ENCODE assay signal across 36 mouse cellular contexts in genomic region chr5:30165234-30165946, GRCm38 (mm10). TPM values are rescaled to one million over a fixed set of nuclear protein-coding genes. Genes with fewer than 3 reads are reported as not detected.
DNase-seq lines count a peak whose midpoint lies in the region; ATAC-seq and TF ChIP-seq lines count a peak whose summit lies in the region.
"Had no signal": no experiment of that assay in that cellular context is flagged by ENCODE, and none has a peak within 500 bp of the region (broad histone marks: within the 10 kb centered on the region; RNA-seq: fewer than 3 reads in every experiment).

No protein-coding gene starts in this region.

- H3K4me2 ChIP-seq in heart, embryonic 12.5 days: no peak overlapping the region
- peak overlapping the region; percentile 6; the same call in 1 of the 2 replicates for H3K4me2 ChIP-seq in heart, postnatal 0 days (ENCODE audit: low read depth, low read length)
- H3K4me2 ChIP-seq: embryonic facial prominence, embryonic 15.5 days; forebrain, embryonic 12.5 days; hindbrain, embryonic 14.5 days; liver, embryonic 15.5 days; midbrain, embryonic 13.5 days; neural tube, embryonic 13.5 days had no signal

- DNase-seq in heart, postnatal 36 days: no peak
- DNase-seq in heart, postnatal 0 days (ENCODE audit: low spot score): no peak
- no peak for DNase-seq in heart, embryonic 10.5 days (ENCODE audit: low spot score)
- DNase-seq in cerebellum, adult 18-20 months: no peak
- DNase-seq: adrenal gland, adult 2 months; adrenal gland, postnatal 36 days; B cell, adult 2 months; cerebellum, adult 8-10 months; cerebellum, postnatal 25 days; forebrain, postnatal 0 days; gastrocnemius, postnatal 25 days; kidney, adult 9 months; kidney, postnatal 10 days; layer of hippocampus, postnatal 36 days; left cerebral cortex, postnatal 4 days; lung, postnatal 36 days; right cerebral cortex, postnatal 4 days; thymus, adult 2 months; thymus, postnatal 4 days had no signal

- no peak overlapping the region for H3K9ac ChIP-seq in heart, embryonic 12.5 days
- no peak overlapping the region for H3K9ac ChIP-seq in heart, postnatal 0 days (replicated peaks; ENCODE audit: low read depth, low read length)
- H3K9ac ChIP-seq: embryonic facial prominence, embryonic 15.5 days; forebrain, embryonic 12.5 days; forebrain, postnatal 0 days; hindbrain, embryonic 14.5 days; liver, embryonic 15.5 days; midbrain, embryonic 13.5 days; neural tube, embryonic 13.5 days had no signal

- intact Hi-C loops in heart, postnatal 36 days (cut with DNase I): no loop called here

- no peak for TF ChIP-seq CTCF in heart, postnatal 0 days (IDR thresholded peaks at IDR 0.05; ENCODE audit: low read depth)

- TF ChIP-seq EP300 in heart, postnatal 0 days (IDR thresholded peaks at IDR 0.05; ENCODE audit: low read depth): peak; percentile 45; the same call in 1 of the 2 replicates

- no peaks in the 10 kb centered on the region for H3K9me3 ChIP-seq in heart, embryonic 12.5 days (replicated peaks)
- no peaks in the 10 kb centered on the region for H3K9me3 ChIP-seq in heart, postnatal 0 days (replicated peaks; ENCODE audit: control insufficient read depth, low read length)
- no peaks in the 10 kb centered on the region for H3K9me3 ChIP-seq in heart, embryonic 10.5 days
- H3K9me3 ChIP-seq: embryonic facial prominence, embryonic 10.5 days; embryonic facial prominence, embryonic 15.5 days; forebrain, embryonic 12.5 days; liver, embryonic 15.5 days; megakaryocyte, embryonic 14.5 days; midbrain, embryonic 13.5 days; neural tube, embryonic 13.5 days had no signal

- H3K4me1 ChIP-seq in heart, embryonic 12.5 days (replicated peaks): peaks cover 3% of the 10 kb centered on the region
- 0 out of 2 replicates have a peak, but pooled peaks cover 6% of the 10 kb centered on the region for H3K4me1 ChIP-seq in heart, postnatal 0 days (ENCODE audit: control insufficient read depth, insufficient read depth)
- H3K4me1 ChIP-seq in heart, embryonic 10.5 days: 0 out of 2 replicates have a peak, but pooled peaks cover 7% of the 10 kb centered on the region
- peaks cover 12% of the 10 kb centered on the region for H3K4me1 ChIP-seq in brown adipose tissue, adult 24 weeks (ENCODE audit: control insufficient read depth, insufficient read depth, insufficient read length, low read length)
- H3K4me1 ChIP-seq: embryonic facial prominence, embryonic 15.5 days; forebrain, embryonic 12.5 days; midbrain, embryonic 13.5 days; neural tube, embryonic 13.5 days had no signal

- peaks cover 38% of the 10 kb centered on the region for H3K36me3 ChIP-seq in heart, embryonic 12.5 days
- H3K36me3 ChIP-seq in heart, postnatal 0 days (replicated peaks; ENCODE audit: control insufficient read depth, insufficient read depth, low read length): peaks cover 51% of the 10 kb centered on the region
- peaks cover 55% of the 10 kb centered on the region for H3K36me3 ChIP-seq in heart, embryonic 10.5 days

- peak overlapping the region; percentile 64; the same call in 1 of the 2 replicates for H3K27ac ChIP-seq in heart, embryonic 12.5 days (ENCODE audit: poor library complexity, severe bottlenecking)
- peak overlapping the region; percentile 77 for H3K27ac ChIP-seq in heart, postnatal 0 days (ENCODE audit: low read depth)
- H3K27ac ChIP-seq in heart, embryonic 10.5 days: no peak overlapping the region
- H3K27ac ChIP-seq in brown adipose tissue, adult 24 weeks (replicated peaks; ENCODE audit: low read depth, low read length): peak overlapping the region; percentile 98
- H3K27ac ChIP-seq: embryonic facial prominence, embryonic 10.5 days; embryonic facial prominence, embryonic 15.5 days; forebrain, embryonic 12.5 days; hindbrain, embryonic 14.5 days; liver, embryonic 15.5 days; midbrain, embryonic 13.5 days; neural tube, embryonic 13.5 days had no signal

- no peak for ATAC-seq in heart, embryonic 12.5 days (ENCODE audit: insufficient number of reproducible peaks, low FRiP score)
- peak; percentile 33; the same call in 1 of the 2 replicates for ATAC-seq in heart, postnatal 0 days (ENCODE audit: insufficient read depth, low read depth)
- peak; percentile 63 for ATAC-seq in megakaryocyte progenitor cell, adult 5-6 weeks (replicated peaks; ENCODE audit: poor library complexity)
- ATAC-seq: forebrain, postnatal 0 days; midbrain, embryonic 13.5 days had no signal

- no peaks in the 10 kb centered on the region for H3K27me3 ChIP-seq in heart, embryonic 12.5 days (replicated peaks)
- no peaks in the 10 kb centered on the region for H3K27me3 ChIP-seq in heart, postnatal 0 days (ENCODE audit: control insufficient read depth, insufficient read depth, low read length)
- no peaks in the 10 kb centered on the region for H3K27me3 ChIP-seq in heart, embryonic 10.5 days (ENCODE audit: insufficient read depth, poor library complexity, severe bottlenecking)
- H3K27me3 ChIP-seq: embryonic facial prominence, embryonic 15.5 days; forebrain, embryonic 12.5 days; liver, embryonic 15.5 days; megakaryocyte, embryonic 14.5 days; midbrain, embryonic 13.5 days; neural tube, embryonic 13.5 days had no signal

- no peak overlapping the region for H3K4me3 ChIP-seq in heart, embryonic 12.5 days
- H3K4me3 ChIP-seq in heart, postnatal 0 days (ENCODE audit: low read depth, low read length): no peak overlapping the region
- no peak overlapping the region for H3K4me3 ChIP-seq in heart, embryonic 10.5 days
- no peak overlapping the region for H3K4me3 ChIP-seq in brown adipose tissue, adult 24 weeks (ENCODE audit: insufficient read depth, low read depth, low read length)
- H3K4me3 ChIP-seq: embryonic facial prominence, embryonic 10.5 days; embryonic facial prominence, embryonic 15.5 days; forebrain, embryonic 12.5 days; liver, embryonic 15.5 days; megakaryocyte, embryonic 14.5 days; midbrain, embryonic 13.5 days; neural tube, embryonic 13.5 days had no signal

- WGBS in heart, embryonic 12.5 days: 65% methylated on average over 5 of the region's 5 CpGs
- 43% methylated on average over 5 of the region's 5 CpGs for WGBS in heart, postnatal 0 days
- WGBS in heart, embryonic 10.5 days: 77% methylated on average over 5 of the region's 5 CpGs

RNA-seq across cellular contexts. Expression of gene Hadhb, which starts 10.3 kb away (rescaled TPM):
- polyA plus RNA-seq in heart, embryonic 12.5 days (2016; fragmentation: Nextera tagmentation; extraction: Ambion mirVana): 307 and 321 TPM in 2 replicates
- 1,000 to 10,000 TPM; 2,118 to 2,205 TPM for total RNA-seq in heart, postnatal 36 days (2021)
- total RNA-seq in heart, postnatal 0 days (2014; rRNA removed; ENCODE audit: low replicate concordance): 669 and 1,098 TPM in 2 replicates
- 1,207 and 1,270 TPM in 2 replicates for polyA plus RNA-seq in heart, postnatal 0 days (2015; fragmentation: Nextera tagmentation; extraction: Ambion mirVana)
- 207 and 288 TPM in 2 replicates for polyA plus RNA-seq in heart, embryonic 10.5 days (2016; fragmentation: Nextera tagmentation; extraction: Ambion mirVana)
- polyA plus RNA-seq in brown adipose tissue, adult 24 weeks (2012; ENCODE audit: insufficient read depth, insufficient read length, missing spikeins): 4,023 and 4,386 TPM in 2 replicates
- total RNA-seq in megakaryocyte progenitor cell, adult 5-6 weeks (2015): 61.8 and 69.7 TPM in 2 replicates
- total RNA-seq in megakaryocyte progenitor cell, adult 5-6 weeks (2017): 65.1 and 82.6 TPM in 2 replicates

RNA-seq across cellular contexts. Expression of gene Hadha, which starts 10.4 kb away (rescaled TPM):
- 237 and 239 TPM in 2 replicates for polyA plus RNA-seq in heart, embryonic 12.5 days (2016; fragmentation: Nextera tagmentation; extraction: Ambion mirVana)
- 1,000 to 10,000 TPM; 1,332 to 1,358 TPM for total RNA-seq in heart, postnatal 36 days (2021)
- 368 and 497 TPM in 2 replicates for total RNA-seq in heart, postnatal 0 days (2014; rRNA removed; ENCODE audit: low replicate concordance)
- polyA plus RNA-seq in heart, postnatal 0 days (2015; fragmentation: Nextera tagmentation; extraction: Ambion mirVana): 722 and 748 TPM in 2 replicates
- polyA plus RNA-seq in heart, embryonic 10.5 days (2016; fragmentation: Nextera tagmentation; extraction: Ambion mirVana): 136 and 210 TPM in 2 replicates
- 1,889 and 2,102 TPM in 2 replicates for polyA plus RNA-seq in brown adipose tissue, adult 24 weeks (2012; ENCODE audit: insufficient read depth, insufficient read length, missing spikeins)
- 49.5 and 54.4 TPM in 2 replicates for total RNA-seq in megakaryocyte progenitor cell, adult 5-6 weeks (2015)
- 133 and 148 TPM in 2 replicates for total RNA-seq in megakaryocyte progenitor cell, adult 5-6 weeks (2017)

RNA-seq across cellular contexts. Expression of gene Adgrf3, which starts 40.1 kb away (rescaled TPM):
- 0.37 TPM in 1 of 2 replicates, not detected in the other for polyA plus RNA-seq in heart, embryonic 12.5 days (2016; fragmentation: Nextera tagmentation; extraction: Ambion mirVana)
- total RNA-seq in heart, postnatal 36 days (2021): under 1 TPM in 1 of 2 experiments, not detected in 1; 0.08 TPM
- 0.08 and 0.43 TPM in 2 replicates for total RNA-seq in heart, postnatal 0 days (2014; rRNA removed; ENCODE audit: low replicate concordance)
- 0.23 and 0.60 TPM in 2 replicates for polyA plus RNA-seq in heart, postnatal 0 days (2015; fragmentation: Nextera tagmentation; extraction: Ambion mirVana)
- 0.16 and 0.17 TPM in 2 replicates for polyA plus RNA-seq in heart, embryonic 10.5 days (2016; fragmentation: Nextera tagmentation; extraction: Ambion mirVana)
- polyA plus RNA-seq in brown adipose tissue, adult 24 weeks (2012; ENCODE audit: insufficient read depth, insufficient read length, missing spikeins): not detected in 2 replicates
- total RNA-seq in megakaryocyte progenitor cell, adult 5-6 weeks (2015): 0.27 TPM in 1 of 2 replicates, not detected in the other
- not detected in 2 replicates for total RNA-seq in megakaryocyte progenitor cell, adult 5-6 weeks (2017)
- total RNA-seq: adrenal gland, adult 2 months; adrenal gland, postnatal 36 days; forebrain, postnatal 0 days; gastrocnemius, postnatal 25 days; hematopoietic stem cell, adult 5-6 weeks; layer of hippocampus, postnatal 36 days; left cerebral cortex, postnatal 4 days had no signal
- polyA plus RNA-seq: adrenal gland, adult 2 months; brain, embryonic 14.5 days; embryonic facial prominence, embryonic 10.5 days; forebrain, embryonic 12.5 days; forebrain, postnatal 0 days; hindbrain, embryonic 14.5 days; large intestine, adult 2 months; liver, embryonic 15.5 days; midbrain, embryonic 13.5 days; neural tube, embryonic 13.5 days had no signal

RNA-seq across cellular contexts. Expression of gene 3110082J24Rik, which starts 59.5 kb away (rescaled TPM):
- not detected in 2 replicates for polyA plus RNA-seq in heart, embryonic 12.5 days (2016; fragmentation: Nextera tagmentation; extraction: Ambion mirVana)
- total RNA-seq in heart, postnatal 36 days (2021): not detected
- total RNA-seq in heart, postnatal 0 days (2014; rRNA removed; ENCODE audit: low replicate concordance): not detected in 2 replicates
- polyA plus RNA-seq in heart, postnatal 0 days (2015; fragmentation: Nextera tagmentation; extraction: Ambion mirVana): not detected in 2 replicates
- polyA plus RNA-seq in heart, embryonic 10.5 days (2016; fragmentation: Nextera tagmentation; extraction: Ambion mirVana): 0.18 TPM in 1 of 2 replicates, not detected in the other
- polyA plus RNA-seq in brown adipose tissue, adult 24 weeks (2012; ENCODE audit: insufficient read depth, insufficient read length, missing spikeins): not detected in 2 replicates
- total RNA-seq in megakaryocyte progenitor cell, adult 5-6 weeks (2015): not detected in 2 replicates
- not detected in 2 replicates for total RNA-seq in megakaryocyte progenitor cell, adult 5-6 weeks (2017)
- total RNA-seq: adrenal gland, adult 2 months; adrenal gland, postnatal 36 days; gastrocnemius, postnatal 25 days; hematopoietic stem cell, adult 5-6 weeks had no signal
- polyA plus RNA-seq: adrenal gland, adult 2 months; embryonic facial prominence, embryonic 15.5 days; large intestine, adult 2 months; limb, embryonic 14.5 days; liver, embryonic 15.5 days; lung, embryonic 16.5 days; spleen, adult 2 months; thymus, adult 2 months had no signal
